Mouse (Mus musculus): ENCODE data around the gene Fars2.
"Not testable (repeated sequence)": the region's sequence is repeated elsewhere in the genome, so short reads cannot be mapped to it uniquely, and the experiment has no call there.

Gene Fars2

DNA sequence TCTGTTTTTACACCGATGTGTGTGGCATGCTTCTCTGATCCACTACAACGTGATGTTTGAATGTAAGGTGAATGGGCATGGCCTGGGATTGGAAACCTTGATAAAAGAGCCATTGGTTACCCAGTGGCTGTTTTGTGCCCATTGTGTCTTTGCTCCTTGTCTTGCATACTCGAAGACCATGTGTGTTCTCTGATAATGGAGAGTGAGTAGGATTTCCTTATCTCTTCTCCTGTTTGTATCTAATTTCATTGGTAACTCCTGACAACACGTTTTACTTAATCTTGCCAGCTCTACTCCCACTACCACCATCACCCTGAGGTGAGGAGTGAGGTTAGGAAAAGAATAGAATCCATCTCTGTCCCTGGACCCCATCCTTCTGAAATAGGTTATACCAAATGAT is 240.3 kb downstream of the Fars2 start:
- no peak for DNase-seq (ENCODE audit: extremely low read depth, insufficient read length, low spot score)

DNA sequence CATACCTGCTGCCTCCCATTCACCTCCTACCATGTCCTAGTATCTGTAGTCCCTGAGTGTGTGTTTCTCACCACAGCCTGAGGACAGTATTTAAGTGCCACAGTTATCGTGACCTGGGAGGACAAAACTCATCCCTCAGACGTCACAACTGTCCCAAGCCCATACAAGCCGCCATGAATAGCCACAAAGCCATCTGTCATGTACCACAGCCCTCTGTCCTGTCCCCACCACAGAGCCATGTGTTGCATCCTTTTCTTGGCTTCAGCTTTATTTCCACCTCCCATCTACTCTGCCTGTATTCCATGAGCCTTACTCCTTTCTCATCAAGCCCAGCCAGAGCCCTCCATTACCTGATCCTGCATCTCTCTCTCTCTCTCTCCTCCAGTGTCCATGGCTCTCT is 244.2 kb downstream of the Fars2 start:
- DNase-seq (ENCODE audit: extremely low read depth, insufficient read length, low spot score) = no peak

DNA sequence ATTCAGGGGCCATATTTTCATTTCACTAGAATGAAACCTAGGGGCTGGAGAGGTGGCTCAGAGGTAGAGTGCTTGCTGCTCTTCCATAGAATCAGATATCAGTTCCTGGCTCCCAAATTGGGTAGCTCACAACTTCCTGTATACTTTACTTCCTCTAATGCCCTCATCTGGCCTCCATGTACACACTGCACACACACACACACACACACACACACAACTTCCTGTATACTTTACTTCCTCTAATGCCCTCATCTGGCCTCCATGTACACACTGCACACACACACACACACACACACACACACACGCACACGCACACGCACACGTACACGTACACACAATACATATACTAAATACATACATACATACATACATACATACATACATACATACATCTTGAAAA is 248.5 kb downstream of the Fars2 start:
- not testable (repeated sequence) for DNase-seq (ENCODE audit: extremely low read depth, insufficient read length, low spot score)

GRCm38 (mm10) chr13:36366304-36366703 is 249.1 kb downstream of the Fars2 start:
- peak; percentile 3 for DNase-seq (ENCODE audit: extremely low read depth, insufficient read length, low spot score)

GRCm38 (mm10) chr13:36367712-36368491 is 250.7 kb downstream of the Fars2 start:
- no peak for DNase-seq (ENCODE audit: extremely low read depth, insufficient read length, low spot score)

GRCm38 (mm10) chr13:36368799-36369198 is 251.6 kb downstream of the Fars2 start:
- DNase-seq (ENCODE audit: extremely low read depth, insufficient read length, low spot score) = no peak

- DNase-seq (ENCODE audit: extremely low read depth, insufficient read length, low spot score) = no peak
These were observed 252.2 kb downstream of the Fars2 start for GRCm38 (mm10) chr13:36369400-36369799.

GRCm38 (mm10) chr13:36383236-36383635 is 266.0 kb downstream of the Fars2 start:
- no peak for DNase-seq (ENCODE audit: extremely low read depth, insufficient read length, low spot score)

DNA sequence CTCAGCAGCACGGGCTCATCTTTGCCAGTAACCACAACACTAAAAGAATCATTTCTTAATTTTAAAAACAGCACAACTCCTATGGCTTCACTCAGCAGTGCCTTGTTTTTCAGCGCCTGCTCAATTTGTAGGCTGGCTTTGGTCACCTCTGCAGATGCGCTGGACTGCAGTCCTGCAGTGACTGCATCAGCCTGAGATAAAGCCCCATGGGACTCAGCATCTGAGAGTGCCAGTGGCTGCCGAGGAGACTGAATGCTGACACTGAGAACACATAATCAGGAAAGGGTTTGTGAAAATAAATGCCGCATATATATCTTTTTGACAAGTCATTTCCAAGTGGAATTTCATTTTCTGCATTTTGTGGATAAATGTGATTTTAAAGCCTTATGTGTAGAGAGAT is 268.9 kb downstream of the Fars2 start:
- DNase-seq (ENCODE audit: extremely low read depth, insufficient read length, low spot score) = no peak

- no peak for DNase-seq (ENCODE audit: extremely low read depth, insufficient read length, low spot score)
These were observed 274.7 kb downstream of the Fars2 start for GRCm38 (mm10) chr13:36391936-36392335.

DNA sequence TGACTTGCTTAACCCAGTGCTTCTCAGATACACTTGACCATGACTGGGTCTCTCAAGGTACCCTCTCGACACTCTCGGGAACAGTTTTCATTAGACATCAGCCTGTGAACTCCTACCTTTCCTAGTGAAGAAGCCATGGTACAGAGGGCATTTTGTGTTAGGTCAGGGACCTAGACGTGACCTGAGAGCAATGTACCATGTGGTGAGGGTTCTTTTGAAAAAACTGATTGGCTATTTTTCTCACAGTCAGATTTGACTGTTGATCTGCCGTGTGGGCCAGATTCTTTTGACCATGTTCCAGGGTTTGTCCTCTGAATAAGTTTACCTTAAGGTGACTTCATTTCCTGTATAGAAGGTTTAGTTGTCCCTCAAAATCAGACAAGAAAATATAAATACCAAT is 275.5 kb downstream of the Fars2 start:
- DNase-seq (ENCODE audit: extremely low read depth, insufficient read length, low spot score) = no peak

- DNase-seq (ENCODE audit: extremely low read depth, insufficient read length, low spot score) = no peak
These were observed 283.8 kb downstream of the Fars2 start for GRCm38 (mm10) chr13:36401011-36401410.

DNA sequence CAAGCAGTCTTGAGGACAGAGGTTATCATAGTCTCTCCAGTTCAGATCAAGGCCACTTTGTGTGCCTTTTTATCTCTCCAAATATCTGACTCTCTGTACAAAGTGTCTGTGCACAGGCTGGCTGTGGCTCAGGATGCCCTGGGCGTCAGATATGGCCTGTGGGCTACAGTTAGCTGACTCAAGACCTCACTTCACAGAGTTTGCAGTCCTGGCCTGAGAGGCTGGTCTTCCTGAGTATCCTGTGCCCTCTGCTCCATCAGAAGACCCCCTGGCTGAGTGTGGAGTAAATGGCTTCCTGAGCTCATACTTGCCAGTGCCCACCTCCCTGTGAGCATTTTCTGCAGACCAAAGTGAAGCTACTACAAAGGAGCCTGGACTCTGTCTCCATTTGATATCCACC is 296.1 kb downstream of the Fars2 start:
- no peak for DNase-seq (ENCODE audit: extremely low read depth, insufficient read length, low spot score)

DNA sequence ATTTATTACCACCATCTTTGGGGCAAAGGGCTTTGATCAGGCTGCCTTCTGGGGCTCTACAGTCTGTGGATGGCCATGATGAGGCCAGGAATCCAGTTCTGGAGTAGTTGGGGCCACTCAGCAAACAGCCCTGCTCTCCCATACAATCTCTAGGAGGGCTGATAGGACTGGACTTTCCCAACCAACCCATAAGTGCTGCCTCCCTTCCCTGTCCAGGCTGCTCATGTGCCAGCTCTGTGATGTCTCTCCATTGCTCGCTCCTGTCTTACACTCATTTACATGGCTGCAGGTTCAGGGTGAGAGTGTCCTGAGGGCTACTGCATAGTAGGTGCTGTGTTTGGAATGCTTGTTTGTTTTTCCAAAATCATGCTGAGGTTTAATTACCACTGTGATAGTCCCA is 298.0 kb downstream of the Fars2 start:
- no peak for DNase-seq (ENCODE audit: extremely low read depth, insufficient read length, low spot score)

- DNase-seq (ENCODE audit: extremely low read depth, insufficient read length, low spot score) = no peak
These were observed 299.3 kb downstream of the Fars2 start for GRCm38 (mm10) chr13:36416546-36416945.

- DNase-seq (ENCODE audit: extremely low read depth, insufficient read length, low spot score) = no peak
These were observed 302.1 kb downstream of the Fars2 start for GRCm38 (mm10) chr13:36419357-36419756.

GRCm38 (mm10) chr13:36422446-36422845 is 305.2 kb downstream of the Fars2 start:
- DNase-seq (ENCODE audit: extremely low read depth, insufficient read length, low spot score) = no peak

- not testable (repeated sequence) for DNase-seq (ENCODE audit: extremely low read depth, insufficient read length, low spot score)
These were observed 308.9 kb downstream of the Fars2 start for GRCm38 (mm10) chr13:36425824-36426705.

DNA sequence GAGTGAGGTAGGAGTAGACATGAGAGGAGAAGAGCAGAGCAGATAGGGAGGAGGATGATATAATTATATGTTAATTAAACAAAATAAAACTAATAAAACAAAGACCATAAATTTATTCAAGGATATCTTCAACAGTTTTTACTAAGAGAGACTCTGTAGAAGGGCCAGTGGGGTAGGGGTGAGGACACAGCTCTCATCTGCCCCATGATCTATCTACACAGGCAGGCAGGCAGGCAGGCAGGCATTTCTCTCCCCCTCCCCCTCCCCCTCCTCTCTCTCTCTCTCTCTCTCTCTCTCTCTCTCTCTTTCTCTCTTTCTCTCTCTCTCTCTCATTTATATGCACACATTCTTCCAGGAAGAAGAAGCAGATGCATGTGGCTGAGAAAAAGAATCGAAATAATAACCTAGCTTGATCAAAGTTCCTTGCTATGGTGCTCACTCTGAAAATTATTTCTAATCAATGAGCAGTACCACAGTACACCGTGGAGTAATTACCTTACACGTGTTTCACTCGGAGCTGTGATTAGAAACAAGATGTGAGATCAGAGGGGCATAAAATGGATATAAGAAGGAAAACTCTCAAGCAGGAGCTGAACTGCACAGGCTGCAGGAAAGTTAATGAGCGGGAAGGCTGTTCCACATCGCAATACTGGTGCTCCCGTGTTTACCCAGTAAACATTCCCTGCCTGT is 312.4 kb downstream of the Fars2 start:
- DNase-seq (ENCODE audit: extremely low read depth, insufficient read length, low spot score) = no peak

DNA sequence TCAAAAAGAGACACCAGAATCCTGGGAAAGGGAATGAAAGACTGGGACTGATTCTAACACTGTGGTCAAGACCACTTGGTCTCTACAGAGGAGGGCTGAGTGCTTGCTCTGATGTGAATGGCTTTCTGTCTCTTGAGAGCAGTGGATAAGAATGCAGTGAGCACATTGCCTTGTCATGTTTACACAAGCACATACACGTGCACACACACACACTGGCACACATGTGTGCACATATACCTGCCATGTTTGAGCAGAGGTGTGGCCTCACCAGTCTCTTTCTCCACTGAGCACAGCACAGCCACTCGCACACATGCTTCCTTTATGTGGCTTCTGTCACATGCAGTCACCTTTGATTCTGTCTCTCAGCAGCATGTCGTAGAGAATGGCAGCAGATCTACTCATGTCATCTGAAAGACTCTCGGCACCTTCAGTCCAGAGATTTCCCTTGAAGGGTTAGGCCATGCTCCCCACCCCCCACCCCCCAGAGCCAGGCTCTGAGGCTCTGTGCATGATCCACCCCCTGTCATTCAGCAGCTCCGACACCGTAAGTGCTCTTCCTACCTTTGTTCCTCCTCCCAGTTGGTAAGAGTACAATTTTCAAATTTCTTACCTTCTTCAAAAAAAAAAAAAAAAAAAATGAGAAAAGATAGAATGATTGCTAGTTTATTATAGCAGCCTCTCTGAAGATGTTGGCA is 313.4 kb downstream of the Fars2 start:
- no peak for DNase-seq (ENCODE audit: extremely low read depth, insufficient read length, low spot score)
